Mouse (Mus musculus) small intestine, adult 2 months (tissue): ENCODE data around the gene Hoxd9. TPM values are rescaled to one million over a fixed set of nuclear protein-coding genes. Genes with fewer than 3 reads are reported as not detected.

Experiments
- H3K27ac ChIP-seq: fragments of 200-500 bp; 2 replicates; pipeline ENCODE4 v1.5.1; 2012; ENCODE audit warnings: low read depth, low read length, control low read depth, inconsistent platforms; ENCODE audit not compliant: insufficient read depth
- H3K27me3 ChIP-seq: fragments of 200-500 bp; 2 replicates; pipeline ENCODE4 v1.6.1; 2012; ENCODE audit warnings: mild to moderate bottlenecking, moderate library complexity, low read length, inconsistent platforms; ENCODE audit not compliant: control insufficient read depth, insufficient read depth
- H3K36me3 ChIP-seq: fragments of 200-500 bp; 2 replicates; pipeline ENCODE4 v1.6.1; 2012; ENCODE audit warnings: mild to moderate bottlenecking, low read length, control low read depth, inconsistent platforms; ENCODE audit not compliant: control insufficient read depth, insufficient read depth
- H3K4me1 ChIP-seq: fragments of 200-500 bp; 2 replicates; pipeline ENCODE4 v1.6.1; 2012; ENCODE audit warnings: low read length, inconsistent platforms, mixed read lengths; ENCODE audit not compliant: control insufficient read depth, insufficient read depth, insufficient read length
- H3K4me3 ChIP-seq: fragments of 200-500 bp; 2 replicates; pipeline ENCODE4 v1.5.1; 2012; ENCODE audit warnings: low read depth, mild to moderate bottlenecking, control low read depth, inconsistent platforms, low read length, moderate library complexity
- CTCF ChIP-seq: fragments of 200-500 bp; IDR thresholded peaks from 2 replicates; pipeline ENCODE4 v1.5.1; 2012; ENCODE audit warnings: low read depth, mild to moderate bottlenecking, control low read depth, inconsistent platforms, low read length, moderate library complexity, mixed read lengths; ENCODE audit not compliant: insufficient replicate concordance, insufficient read length; ENCODE audit errors: extremely low read depth
- POLR2A ChIP-seq: fragments of 200-500 bp; IDR thresholded peaks from 2 replicates; pipeline ENCODE4 v1.6.1; 2012; ENCODE audit warnings: low read depth, mild to moderate bottlenecking, control low read depth, inconsistent platforms, low read length, moderate library complexity
- WGBS: fragments of 180-500 bp; shearing (Covaris S2); methylation state at CpG from one replicate; pipeline ENCODE4 v1.1.7; 2018; 5-methylcytosine and 5-hydroxymethylcytosine counted together
- polyA plus RNA-seq: library from polyadenylated mRNA; depleted of rRNA; stranded (reverse); fragments of >200 nt; gene quantifications from 2 replicates; pipeline ENCODE4 v1.2.3, GENCODE M21; 2012

Gene Hoxd9
- polyA plus RNA-seq, 1 experiment, result 0.34 TPM

- Histone ChIP-seq H3K27ac (no peak overlapping the region), H3K27me3 (peaks cover 83% of the 10 kb centered on the region), H3K4me1 (peaks cover 3% of the 10 kb centered on the region; the same call in 1 of the 2 replicates), H3K36me3 (no peaks in the 10 kb centered on the region), H3K4me3 (no peak overlapping the region)
- WGBS, result 5% methylated on average over 21 of the region's 21 CpGs
- TF ChIP-seq CTCF (no peak), POLR2A (no peak)
Measured at GRCm38 (mm10) chr2:74680561-74681398, 16.7 kb upstream of the Hoxd9 start.

GRCm38 (mm10) chr2:74681594-74682531 lies 15.7 kb upstream of the Hoxd9 start:
- H3K36me3 ChIP-seq, result no peaks in the 10 kb centered on the region
- no peak for TF ChIP-seq CTCF
- no peak for TF ChIP-seq POLR2A
- 4% methylated on average over 74 of the region's 78 CpGs for WGBS
- H3K27me3 ChIP-seq, result peaks cover 75% of the 10 kb centered on the region
- peaks cover 3% of the 10 kb centered on the region; the same call in 1 of the 2 replicates for H3K4me1 ChIP-seq
- H3K4me3 ChIP-seq, result no peak overlapping the region
- H3K27ac ChIP-seq, result no peak overlapping the region

DNA sequence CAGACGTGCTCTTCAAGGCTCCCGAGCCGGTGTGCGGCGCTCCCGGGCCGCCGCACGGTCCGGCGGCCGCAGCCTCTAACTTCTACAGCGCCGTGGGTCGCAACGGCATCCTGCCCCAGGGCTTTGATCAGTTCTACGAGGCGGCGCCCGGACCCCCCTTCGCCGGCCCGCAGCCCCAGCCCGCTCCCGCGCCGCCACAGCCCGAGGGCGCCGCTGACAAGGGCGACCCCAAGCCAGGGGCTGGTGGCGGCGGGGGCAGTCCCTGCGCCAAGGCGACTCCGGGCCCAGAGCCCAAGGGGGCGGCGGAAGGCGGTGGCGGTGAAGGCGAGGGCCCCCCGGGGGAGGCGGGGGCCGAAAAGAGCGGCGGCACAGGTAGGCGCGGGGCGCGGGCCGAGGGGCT lies 14.7 kb upstream of the Hoxd9 start:
- H3K4me1 ChIP-seq, result peaks cover 3% of the 10 kb centered on the region; the same call in 1 of the 2 replicates
- 3% methylated on average over 51 of the region's 51 CpGs for WGBS
- TF ChIP-seq POLR2A, result no peak
- TF ChIP-seq CTCF, result no peak
- peaks cover 79% of the 10 kb centered on the region for H3K27me3 ChIP-seq
- no peaks in the 10 kb centered on the region for H3K36me3 ChIP-seq
- H3K4me3 ChIP-seq, result no peak overlapping the region
- no peak overlapping the region for H3K27ac ChIP-seq

DNA sequence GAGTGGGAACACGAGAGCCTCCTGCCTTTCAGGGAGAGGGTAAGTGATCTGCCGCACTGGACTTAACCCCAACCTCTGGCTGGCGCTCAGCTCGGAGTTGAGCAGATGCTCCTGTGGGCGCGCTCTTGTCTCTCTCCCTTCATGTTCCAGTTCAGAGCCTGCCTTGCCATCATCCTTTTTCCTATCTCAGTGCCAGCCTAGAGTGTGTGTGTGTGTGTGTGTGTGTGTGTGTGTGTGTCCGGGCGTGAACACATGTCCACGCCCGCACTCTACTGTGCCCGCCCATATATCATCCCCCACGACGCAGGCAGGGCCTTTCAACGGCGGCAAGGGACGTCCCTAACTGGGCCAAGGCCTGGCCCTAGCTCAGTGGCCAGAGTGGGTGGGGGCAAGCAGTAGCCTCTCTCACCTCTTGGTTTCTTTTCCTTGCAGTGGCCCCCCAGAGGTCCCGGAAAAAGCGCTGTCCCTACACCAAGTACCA lies 14.0 kb upstream of the Hoxd9 start:
- no peak overlapping the region for H3K4me3 ChIP-seq
- peaks cover 78% of the 10 kb centered on the region for H3K27me3 ChIP-seq
- no peaks in the 10 kb centered on the region for H3K36me3 ChIP-seq
- TF ChIP-seq POLR2A (no peak), CTCF (no peak)
- H3K27ac ChIP-seq, result no peak overlapping the region
- WGBS, result 4% methylated on average over 18 of the region's 18 CpGs
- H3K4me1 ChIP-seq, result peaks cover 3% of the 10 kb centered on the region; the same call in 1 of the 2 replicates

DNA sequence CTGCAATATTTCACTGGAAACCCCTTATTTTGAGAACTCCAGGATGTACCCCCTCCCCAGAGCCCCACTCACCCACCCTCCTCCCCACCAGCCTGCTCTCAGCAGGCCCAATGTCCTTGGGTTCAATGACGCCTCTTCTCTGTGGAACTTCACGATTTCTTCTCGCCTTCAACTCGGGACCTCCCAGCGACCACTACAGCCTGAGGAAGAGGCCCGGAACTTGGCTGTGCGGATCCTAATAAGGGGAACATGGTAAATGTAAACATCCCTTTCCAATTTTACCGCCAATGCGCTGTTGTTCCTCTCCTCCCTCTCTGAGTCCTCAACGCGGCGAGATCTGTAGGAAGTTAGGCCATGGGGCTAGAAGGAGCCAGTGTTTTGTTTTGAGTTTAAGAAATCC lies 13.4 kb upstream of the Hoxd9 start:
- 9% methylated on average over 12 of the region's 12 CpGs for WGBS
- Histone ChIP-seq H3K27me3 (peaks cover 76% of the 10 kb centered on the region), H3K4me3 (no peak overlapping the region), H3K4me1 (peaks cover 3% of the 10 kb centered on the region; the same call in 1 of the 2 replicates), H3K36me3 (no peaks in the 10 kb centered on the region), H3K27ac (no peak overlapping the region)
- TF ChIP-seq CTCF (no peak), POLR2A (no peak)

DNA sequence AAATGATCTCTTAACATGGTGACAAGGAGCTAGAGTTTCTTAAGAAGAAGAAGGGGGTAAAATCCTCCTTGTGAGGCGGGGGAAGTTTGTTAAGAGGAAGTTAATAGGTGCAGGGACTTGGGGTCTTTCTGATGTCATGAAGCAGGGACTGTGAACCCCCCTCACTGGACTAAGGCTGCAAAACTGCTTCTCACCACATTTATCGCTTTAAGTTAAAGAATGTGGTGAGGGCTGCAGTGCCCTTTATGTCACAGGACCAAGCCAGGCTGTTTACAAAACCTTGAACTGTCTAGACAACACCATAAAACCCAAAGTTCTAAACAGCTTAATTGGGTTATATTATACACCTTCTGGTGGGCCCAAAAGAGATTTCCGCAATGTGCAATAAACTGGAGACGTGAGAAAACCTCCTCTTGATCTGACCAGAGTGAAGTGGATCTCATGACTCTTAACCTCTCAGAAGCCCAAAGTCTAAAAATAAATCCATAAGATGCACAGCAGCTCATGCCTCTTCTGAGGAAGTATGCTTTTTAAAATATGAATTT lies 12.4 kb upstream of the Hoxd9 start:
- H3K27ac ChIP-seq, result no peak overlapping the region
- H3K4me1 ChIP-seq, result no peaks in the 10 kb centered on the region; the same call in 1 of the 2 replicates
- H3K4me3 ChIP-seq, result no peak overlapping the region
- WGBS, result 21% methylated on average over 4 of the region's 4 CpGs
- H3K27me3 ChIP-seq, result peaks cover 76% of the 10 kb centered on the region
- no peak for TF ChIP-seq POLR2A
- TF ChIP-seq CTCF, result no peak
- H3K36me3 ChIP-seq, result no peaks in the 10 kb centered on the region
